Mouse (Mus musculus): Measurements from ENCODE around the gene 2010111I01Rik. TPM values are rescaled to one million over a fixed set of nuclear protein-coding genes. Genes with fewer than 3 reads are reported as not detected.

Gene 2010111I01Rik
- polyA plus RNA-seq, 1 experiment = 26.6 TPM

GRCm38 (mm10) chr13:63373460-63374166, 408.9 kb downstream of the 2010111I01Rik start:
- Histone ChIP-seq H3K36me3 (ENCODE audit: control insufficient read depth, insufficient read depth, low read length) (no peaks in the 10 kb centered on the region), H3K4me1 (ENCODE audit: control insufficient read depth, insufficient read depth, low read length) (no peaks in the 10 kb centered on the region), H3K27me3 (ENCODE audit: control insufficient read depth, insufficient read depth, low read length) (no peaks in the 10 kb centered on the region), H3K4me3 (ENCODE audit: control insufficient read depth, low read depth, low read length) (no peak overlapping the region), H3K27ac (ENCODE audit: control insufficient read depth, insufficient read depth, low read depth, low read length) (no peak overlapping the region)
- TF ChIP-seq CTCF (IDR thresholded peaks at IDR 0.05; ENCODE audit: control insufficient read depth, insufficient read depth, insufficient replicate concordance, low read depth, low read length) = no peak
- TF ChIP-seq POLR2A (IDR thresholded peaks at IDR 0.05; ENCODE audit: control insufficient read depth, low read depth, low read length) = no peak

Other genes starting within 250 kb of the 2010111I01Rik start
- 1.3 TPM in 2 replicates for gene Platr25, start 204.2 kb upstream of the 2010111I01Rik start, polyA plus RNA-seq (2012; rRNA removed)
- 0.29 and 1.4 TPM in 2 replicates for gene Gm5141, start 179.1 kb upstream of the 2010111I01Rik start, polyA plus RNA-seq (2012; rRNA removed)
- 0.29 and 0.41 TPM in 2 replicates for gene Fbp2, start 106.5 kb upstream of the 2010111I01Rik start, polyA plus RNA-seq (2012; rRNA removed)
- 621 and 670 TPM in 2 replicates for gene Fbp1, start 76.6 kb upstream of the 2010111I01Rik start, polyA plus RNA-seq (2012; rRNA removed)